Mouse (Mus musculus) brain, embryonic 14.5 days (tissue): ENCODE results near the gene Eef1b2.

Experiments used
- CTCF ChIP-seq: fragments of 200-500 bp; IDR thresholded peaks from 2 replicates; pipeline ENCODE4 v1.5.1; 2012; ENCODE audit warnings: inconsistent platforms, mild to moderate bottlenecking, moderate library complexity, borderline replicate concordance; ENCODE audit not compliant: insufficient read depth, insufficient read length; ENCODE audit errors: extremely low read depth
- POLR2A ChIP-seq: fragments of 200-500 bp; IDR thresholded peaks from 2 replicates; pipeline ENCODE4 v1.6.1; 2012; ENCODE audit warnings: mild to moderate bottlenecking, inconsistent platforms, borderline replicate concordance; ENCODE audit not compliant: poor library complexity, insufficient read depth, insufficient read length, severe bottlenecking; ENCODE audit errors: extremely low read depth

DNA sequence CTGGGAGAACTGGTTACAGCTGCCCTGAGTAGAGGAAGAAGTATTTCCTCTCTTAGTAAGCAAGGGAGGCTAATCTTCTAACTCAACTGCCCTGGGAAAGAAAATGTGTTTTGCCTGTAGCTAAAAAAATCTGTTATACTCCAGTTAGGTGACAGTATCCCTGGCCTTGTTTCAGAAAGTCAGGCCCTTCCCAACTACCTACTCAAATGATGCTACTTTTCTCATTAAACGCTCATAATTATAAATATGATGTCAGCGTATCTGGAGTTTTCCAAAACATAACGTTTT, 37.6 kb downstream of the Eef1b2 start, which contains the start of gene Gpr1:
- TF ChIP-seq CTCF = no peak
- TF ChIP-seq POLR2A = no peak
